Mouse (Mus musculus): Measurements from ENCODE around the gene Tespa1. TPM values are rescaled to one million over a fixed set of nuclear protein-coding genes. Genes with fewer than 3 reads are reported as not detected.

The Tespa1 gene
- polyA plus RNA-seq (2012; fragmentation: generic; extraction: Trizol) = not detected

DNA sequence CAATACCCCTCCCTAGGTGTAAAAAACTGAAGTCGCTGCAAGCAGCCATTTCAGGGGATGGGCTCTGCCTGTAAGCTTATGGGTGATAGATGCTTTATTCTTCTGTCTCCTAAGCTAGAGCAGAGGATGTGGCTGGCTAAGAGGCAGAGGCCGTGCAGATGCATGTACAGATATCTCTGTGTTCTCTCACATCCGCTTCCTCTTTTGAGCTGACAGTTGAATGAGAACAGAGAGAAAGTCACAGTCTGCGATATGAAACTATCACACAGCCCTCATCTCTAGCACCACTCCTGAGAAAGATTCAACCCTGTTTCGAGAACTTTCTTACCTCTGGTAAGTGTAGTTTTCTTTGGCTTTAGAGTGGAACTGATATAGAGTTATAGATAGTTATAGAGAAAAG lies at the start of gene Tespa1:
Tespa1 (plus strand) TSS at position 234 of the 400 bp plus-strand sequence.

DNA sequence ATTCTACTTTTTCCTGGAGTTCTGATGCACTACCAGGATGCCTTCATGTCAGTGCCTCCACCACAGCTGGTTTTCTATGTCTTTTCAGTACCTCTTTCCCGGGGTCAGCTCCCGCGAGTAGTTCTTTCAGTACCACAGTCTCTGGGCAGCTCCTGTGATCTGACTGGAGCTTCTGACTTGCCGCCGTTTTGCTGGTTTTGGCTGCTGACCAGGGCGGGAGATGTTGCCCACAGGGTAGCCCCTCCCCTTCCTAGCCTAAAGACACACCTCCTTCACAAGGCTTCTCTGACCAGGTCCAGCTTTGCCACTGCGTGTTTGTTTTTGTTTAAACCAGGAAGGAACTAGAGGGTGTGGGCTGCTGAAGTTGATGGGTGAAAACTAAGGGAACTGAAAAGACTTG lies 42.6 kb upstream of the Tespa1 start, which contains the start of gene Neurod4:
Neurod4 (minus strand) TSS at position 175 of the 400 bp plus-strand sequence.

DNA sequence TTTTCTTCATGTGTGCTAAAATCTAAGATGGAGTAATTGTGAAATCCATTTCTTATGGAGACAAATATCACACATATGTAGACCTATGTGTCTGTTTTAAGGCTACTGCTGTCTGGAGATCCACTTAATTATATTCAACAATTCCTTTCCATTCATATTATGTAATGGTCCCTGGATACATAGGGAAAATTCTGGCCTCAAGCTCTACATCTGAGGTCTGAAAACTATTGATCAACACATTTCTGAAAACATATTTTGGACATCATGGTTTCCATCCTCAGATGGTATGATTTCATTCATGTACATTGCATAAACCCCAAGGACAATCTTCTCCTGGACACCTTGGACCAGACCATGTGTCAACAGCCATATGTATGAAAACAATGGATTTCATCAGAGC lies 71.6 kb downstream of the Tespa1 start, which contains the start of gene Vmn2r84:
Vmn2r84 (minus strand) TSS at position 101 of the 400 bp plus-strand sequence.

Other genes starting within 250 kb of the Tespa1 start
- not detected for gene Olfr823, start 207.5 kb upstream of the Tespa1 start, polyA plus RNA-seq (2012; fragmentation: generic; extraction: Trizol)
- not detected for gene Olfr824, start 192.9 kb upstream of the Tespa1 start, polyA plus RNA-seq (2012; fragmentation: generic; extraction: Trizol)
- not detected for gene Olfr825, start 156.1 kb upstream of the Tespa1 start, polyA plus RNA-seq (2012; fragmentation: generic; extraction: Trizol)
- not detected for gene Olfr826, start 138.7 kb upstream of the Tespa1 start, polyA plus RNA-seq (2012; fragmentation: generic; extraction: Trizol)
- gene Olfr827, start 108.5 kb upstream of the Tespa1 start, polyA plus RNA-seq (2012; fragmentation: generic; extraction: Trizol) = not detected
- gene Neurod4, start 42.6 kb upstream of the Tespa1 start, polyA plus RNA-seq (2012; fragmentation: generic; extraction: Trizol) = not detected
- gene Vmn2r84, start 71.5 kb downstream of the Tespa1 start, polyA plus RNA-seq (2012; fragmentation: generic; extraction: Trizol) = not detected
- gene Vmn2r85, start 106.8 kb downstream of the Tespa1 start, polyA plus RNA-seq (2012; fragmentation: generic; extraction: Trizol) = under 1 TPM in 1 of 2 experiments, not detected in 1; under 0.01 TPM
- not detected for gene Vmn2r86, start 133.2 kb downstream of the Tespa1 start, polyA plus RNA-seq (2012; fragmentation: generic; extraction: Trizol)
- not detected for gene Vmn2r87, start 174.5 kb downstream of the Tespa1 start, polyA plus RNA-seq (2012; fragmentation: generic; extraction: Trizol)